Mouse (Mus musculus): ENCODE data around the gene Ccdc184.

The Ccdc184 gene

GRCm38 (mm10) chr15:98166963-98167644 lies at the start of gene Ccdc184:
TSS of gene Ccdc184 (plus strand) at chr15:98167158.
- no peak for DNase-seq

- DNase-seq, result no peak
Observed at GRCm38 (mm10) chr15:98119363-98119762, 47.6 kb upstream of the Ccdc184 start.

GRCm38 (mm10) chr15:98120831-98121230 lies 46.1 kb upstream of the Ccdc184 start:
- no peak for DNase-seq

GRCm38 (mm10) chr15:98131001-98131400 lies 36.0 kb upstream of the Ccdc184 start:
- DNase-seq, result no peak

- no peak for DNase-seq
Observed at GRCm38 (mm10) chr15:98131451-98131850, 35.5 kb upstream of the Ccdc184 start.

- DNase-seq, result no peak
Observed at GRCm38 (mm10) chr15:98131942-98132655, 34.9 kb upstream of the Ccdc184 start.

- no peak for DNase-seq
Observed at GRCm38 (mm10) chr15:98133471-98133870, 33.5 kb upstream of the Ccdc184 start.

- DNase-seq, result no peak
Observed at GRCm38 (mm10) chr15:98134034-98134433, 32.9 kb upstream of the Ccdc184 start.

- no peak for DNase-seq
Observed at GRCm38 (mm10) chr15:98134666-98135065, 32.3 kb upstream of the Ccdc184 start.

GRCm38 (mm10) chr15:98135671-98136070 lies 31.3 kb upstream of the Ccdc184 start:
- DNase-seq, result no peak

GRCm38 (mm10) chr15:98136871-98137270 lies 30.1 kb upstream of the Ccdc184 start:
- DNase-seq, result no peak

- DNase-seq, result peak; percentile 2
Observed at GRCm38 (mm10) chr15:98139763-98140162, 27.2 kb upstream of the Ccdc184 start.

- no peak for DNase-seq
Observed at GRCm38 (mm10) chr15:98140809-98141208, 26.1 kb upstream of the Ccdc184 start.

GRCm38 (mm10) chr15:98142515-98142914 lies 24.4 kb upstream of the Ccdc184 start:
- no peak for DNase-seq

GRCm38 (mm10) chr15:98144861-98145507 lies 22.0 kb upstream of the Ccdc184 start:
- peak; percentile 39 for DNase-seq

GRCm38 (mm10) chr15:98145559-98146181 lies 21.3 kb upstream of the Ccdc184 start:
- peak; percentile 92 for DNase-seq

- DNase-seq, result no peak
Observed at GRCm38 (mm10) chr15:98148356-98148755, 18.6 kb upstream of the Ccdc184 start.

- no peak for DNase-seq
Observed at GRCm38 (mm10) chr15:98149166-98149602, 17.8 kb upstream of the Ccdc184 start.

GRCm38 (mm10) chr15:98152916-98153315 lies 14.0 kb upstream of the Ccdc184 start:
- DNase-seq, result no peak

GRCm38 (mm10) chr15:98153625-98154024 lies 13.3 kb upstream of the Ccdc184 start:
- DNase-seq, result no peak

GRCm38 (mm10) chr15:98154146-98154545 lies 12.8 kb upstream of the Ccdc184 start:
- no peak for DNase-seq

GRCm38 (mm10) chr15:98154631-98155030 lies 12.3 kb upstream of the Ccdc184 start:
- DNase-seq, result no peak

GRCm38 (mm10) chr15:98155272-98155671 lies 11.7 kb upstream of the Ccdc184 start:
- DNase-seq, result no peak

All from liver (tissue).